Mouse (Mus musculus) lung, embryonic 14.5 days (tissue): Measurements from ENCODE around the gene Palm. TPM values are rescaled to one million over a fixed set of nuclear protein-coding genes. Genes with fewer than 3 reads are reported as not detected.

Experiments
- ATAC-seq: fragments of 200-750 bp; cut with Nextera tagmentation; 2 replicates; pipeline ENCODE4 v1.8.0; 2017; ENCODE audit warnings: mild to moderate bottlenecking, moderate TSS enrichment, moderate library complexity; ENCODE audit not compliant: insufficient read depth
- DNase-seq: peaks from one replicate; pipeline ENCODE4 v3.0.0-alpha.2; 2015
- H3K27ac ChIP-seq: fragments of 300-500 bp; sonication (generic); 2 replicates; pipeline ENCODE4 v1.5.1; 2014; ENCODE audit warnings: low read depth, mild to moderate bottlenecking, moderate library complexity
- H3K27me3 ChIP-seq: fragments of 300-500 bp; sonication (generic); 2 replicates; pipeline ENCODE4 v1.6.1; 2014; ENCODE audit warnings: low read length, control low read depth; ENCODE audit not compliant: insufficient read depth
- H3K36me3 ChIP-seq: fragments of 300-500 bp; sonication (generic); 2 replicates; pipeline ENCODE4 v1.6.1; 2014; ENCODE audit warnings: control low read depth; ENCODE audit not compliant: insufficient read depth
- H3K4me1 ChIP-seq: fragments of 300-500 bp; sonication (generic); 2 replicates; pipeline ENCODE4 v1.6.1; 2014; ENCODE audit warnings: antibody characterized with exemption, control low read depth; ENCODE audit not compliant: insufficient read depth
- H3K4me2 ChIP-seq: fragments of 300-500 bp; sonication (generic); 2 replicates; pipeline ENCODE4 v1.6.1; 2014; ENCODE audit warnings: mild to moderate bottlenecking
- H3K4me3 ChIP-seq: fragments of 300-500 bp; sonication (generic); 2 replicates; pipeline ENCODE4 v1.5.1; 2014; ENCODE audit warnings: low read depth, low read length
- H3K9ac ChIP-seq: fragments of 300-500 bp; sonication (generic); 2 replicates; pipeline ENCODE4 v1.6.1; 2014
- H3K9me3 ChIP-seq: fragments of 300-500 bp; sonication (generic); 2 replicates; pipeline ENCODE4 v1.6.1; 2016; ENCODE audit warnings: low read depth, low read length, control low read depth
- CTCF ChIP-seq: IDR thresholded peaks from 2 replicates; pipeline ENCODE4 v1.5.1; 2016; ENCODE audit warnings: antibody characterized with exemption, low read depth
- WGBS: fragments of 180-500 bp; shearing (Covaris S2); extraction: QIAGEN DNeasy Blood & Tissue Kit; methylation state at CpG from one replicate; pipeline ENCODE4 v1.1.7; 2014; 5-methylcytosine and 5-hydroxymethylcytosine counted together
- polyA plus RNA-seq: library from polyadenylated mRNA; unstranded; fragments of >200 nt; fragmentation: Nextera tagmentation; extraction: Ambion mirVana; gene quantifications from 2 replicates; pipeline ENCODE4 v1.2.1, GENCODE M21; 2014

Palm gene
- polyA plus RNA-seq, 1 experiment from 2014 or later, result 72.4 TPM

GRCm38 (mm10) chr10:79849941-79850628, 56.7 kb downstream of the Palm start:
- TF ChIP-seq CTCF, result no peak
- Histone ChIP-seq H3K4me2 (no peak overlapping the region), H3K27ac (peak overlapping the region; percentile 30; the same call in 1 of the 2 replicates), H3K9ac (peak overlapping the region; percentile 6; the same call in 1 of the 2 replicates), H3K4me3 (no peak overlapping the region), H3K36me3 (no peaks in the 10 kb centered on the region), H3K27me3 (no peaks in the 10 kb centered on the region), H3K9me3 (no peaks in the 10 kb centered on the region), H3K4me1 (peaks cover 19% of the 10 kb centered on the region)
- ATAC-seq (no peak), DNase-seq (no peak)
- WGBS, result 69% methylated on average over 8 of the region's 8 CpGs

- no peak for DNase-seq
- Histone ChIP-seq H3K9me3 (no peaks in the 10 kb centered on the region), H3K4me2 (peak overlapping the region; percentile 97), H3K9ac (peak overlapping the region; percentile 86), H3K27me3 (no peaks in the 10 kb centered on the region), H3K27ac (peak overlapping the region; percentile 100), H3K36me3 (peaks cover 13% of the 10 kb centered on the region), H3K4me1 (peaks cover 19% of the 10 kb centered on the region), H3K4me3 (peak overlapping the region; percentile 99; the same call in 1 of the 2 replicates)
- WGBS, result 64% methylated on average over 3 of the region's 3 CpGs
- no peak for TF ChIP-seq CTCF
- no peak for ATAC-seq
Observed at GRCm38 (mm10) chr10:79851653-79852052, 58.3 kb downstream of the Palm start.

GRCm38 (mm10) chr10:79852107-79852789, 58.9 kb downstream of the Palm start:
- Histone ChIP-seq H3K27me3 (no peaks in the 10 kb centered on the region), H3K36me3 (peaks cover 19% of the 10 kb centered on the region), H3K9ac (peak overlapping the region; percentile 86), H3K9me3 (no peaks in the 10 kb centered on the region), H3K4me3 (peak overlapping the region; percentile 99), H3K4me1 (peaks cover 22% of the 10 kb centered on the region), H3K27ac (peak overlapping the region; percentile 100), H3K4me2 (peak overlapping the region; percentile 97)
- TF ChIP-seq CTCF, result no peak
- 24% methylated on average over 9 of the region's 9 CpGs for WGBS
- DNase-seq, result peak; percentile 83
- no peak for ATAC-seq

GRCm38 (mm10) chr10:79852827-79853226, 59.5 kb downstream of the Palm start:
- peaks cover 25% of the 10 kb centered on the region for H3K36me3 ChIP-seq
- ATAC-seq (no peak), DNase-seq (no peak)
- no peak for TF ChIP-seq CTCF
- H3K4me2 ChIP-seq, result peak overlapping the region; percentile 97
- H3K4me3 ChIP-seq, result peak overlapping the region; percentile 99
- peaks cover 28% of the 10 kb centered on the region for H3K4me1 ChIP-seq
- H3K9me3 ChIP-seq, result no peaks in the 10 kb centered on the region
- peak overlapping the region; percentile 86 for H3K9ac ChIP-seq
- 25% methylated on average over 8 of the region's 8 CpGs for WGBS
- H3K27me3 ChIP-seq, result no peaks in the 10 kb centered on the region
- H3K27ac ChIP-seq, result peak overlapping the region; percentile 100

GRCm38 (mm10) chr10:79853392-79853791, 60.0 kb downstream of the Palm start:
- Histone ChIP-seq H3K4me3 (peak overlapping the region; percentile 99), H3K4me1 (peaks cover 34% of the 10 kb centered on the region), H3K4me2 (peak overlapping the region; percentile 97), H3K36me3 (peaks cover 31% of the 10 kb centered on the region), H3K9me3 (no peaks in the 10 kb centered on the region), H3K27ac (peak overlapping the region; percentile 100), H3K9ac (peak overlapping the region; percentile 86), H3K27me3 (no peaks in the 10 kb centered on the region)
- no peak for TF ChIP-seq CTCF
- ATAC-seq (peak; percentile 67), DNase-seq (peak; percentile 100)
- 2% methylated on average over 15 of the region's 15 CpGs for WGBS

GRCm38 (mm10) chr10:79853860-79854795, 60.8 kb downstream of the Palm start, which contains the start of gene Ptbp1:
Gene Ptbp1 (plus strand): TSS chr10:79854427.
- Histone ChIP-seq H3K27me3 (no peaks in the 10 kb centered on the region), H3K27ac (peak within 1 kb of the TSS; percentile 100), H3K4me3 (peak within 1 kb of the TSS; percentile 99), H3K4me2 (peak within 1 kb of the TSS; percentile 97), H3K9ac (peak within 1 kb of the TSS; percentile 99), H3K4me1 (peaks cover 35% of the 10 kb centered on the region), H3K36me3 (peaks cover 38% of the 10 kb centered on the region), H3K9me3 (no peaks in the 10 kb centered on the region)
- peak; percentile 85 for ATAC-seq
- WGBS, result under 1% methylated on average over 75 of the region's 75 CpGs
- no peak for TF ChIP-seq CTCF
- peak; percentile 100 for DNase-seq
